Mouse (Mus musculus): ENCODE data around the gene Oxct2a. TPM values are rescaled to one million over a fixed set of nuclear protein-coding genes. Genes with fewer than 3 reads are reported as not detected.

Oxct2a gene
- polyA plus RNA-seq, 1 experiment from 2014 or later, result not detected

Other genes with a start within 250 kb of the Oxct2a start
- 0.15 and 0.36 TPM in 2 replicates for gene Bmp8b, start 218.5 kb downstream of the Oxct2a start, polyA plus RNA-seq (2015; fragmentation: Nextera tagmentation; extraction: Ambion mirVana)
- not detected in 2 replicates for gene Oxct2b, start 207.4 kb downstream of the Oxct2a start, polyA plus RNA-seq (2015; fragmentation: Nextera tagmentation; extraction: Ambion mirVana)
- 51.3 and 58.0 TPM in 2 replicates for gene Ppie, start 183.7 kb downstream of the Oxct2a start, polyA plus RNA-seq (2015; fragmentation: Nextera tagmentation; extraction: Ambion mirVana)
- gene Hpcal4, start 140.4 kb downstream of the Oxct2a start, polyA plus RNA-seq (2015; fragmentation: Nextera tagmentation; extraction: Ambion mirVana), result 0.72 and 0.80 TPM in 2 replicates
- 1.3 and 1.5 TPM in 2 replicates for gene Nt5c1a, start 122.1 kb downstream of the Oxct2a start, polyA plus RNA-seq (2015; fragmentation: Nextera tagmentation; extraction: Ambion mirVana)
- 13.0 and 21.2 TPM in 2 replicates for gene Heyl, start 90.1 kb downstream of the Oxct2a start, polyA plus RNA-seq (2015; fragmentation: Nextera tagmentation; extraction: Ambion mirVana)
- gene Pabpc4, start 61.3 kb downstream of the Oxct2a start, polyA plus RNA-seq (2015; fragmentation: Nextera tagmentation; extraction: Ambion mirVana), result 51.3 and 53.8 TPM in 2 replicates
- 0.11 TPM in 1 of 2 replicates, not detected in the other for gene Bmp8a, start 19.6 kb upstream of the Oxct2a start, polyA plus RNA-seq (2015; fragmentation: Nextera tagmentation; extraction: Ambion mirVana)